Mouse (Mus musculus): Measurements from ENCODE around the gene Nek2. TPM values are rescaled to one million over a fixed set of nuclear protein-coding genes. Genes with fewer than 3 reads are reported as not detected.

The Nek2 gene
- polyA plus RNA-seq (2015; fragmentation: Nextera tagmentation; extraction: Ambion mirVana), result 27.2 and 29.4 TPM in 2 replicates

- Histone ChIP-seq H3K4me3 (ENCODE audit: low read depth, low read length) (peak within 1 kb of the TSS; percentile 96), H3K27me3 (ENCODE audit: control insufficient read depth, insufficient read depth, low read depth, low read length) (peaks cover 3% of the 10 kb centered on the region; the same call in 1 of the 2 replicates), H3K4me1 (ENCODE audit: control insufficient read depth, low read depth, low read length) (peaks cover 14% of the 10 kb centered on the region), H3K9ac (ENCODE audit: low read depth, low read length) (peak within 1 kb of the TSS; percentile 97), H3K36me3 (ENCODE audit: control insufficient read depth, insufficient read depth) (peaks cover 29% of the 10 kb centered on the region), H3K9me3 (replicated peaks; ENCODE audit: control insufficient read depth, low read length) (no peaks in the 10 kb centered on the region), H3K27ac (ENCODE audit: low read length) (peak within 1 kb of the TSS; percentile 93), H3K4me2 (ENCODE audit: low read depth, low read length) (peak within 1 kb of the TSS; percentile 89)
- ATAC-seq (ENCODE audit: low read depth), result peak; percentile 95
- under 1% methylated on average over 79 of the region's 79 CpGs for WGBS (ENCODE audit: insufficient replicate concordance)
Measured at GRCm38 (mm10) chr1:191821326-191822091, at the start of gene Nek2. Gene Nek2 (plus strand): TSS chr1:191821444.

- Histone ChIP-seq H3K27me3 (ENCODE audit: control insufficient read depth, insufficient read depth, low read depth, low read length) (no peaks in the 10 kb centered on the region), H3K9ac (ENCODE audit: low read depth, low read length) (no peak overlapping the region), H3K4me3 (ENCODE audit: low read depth, low read length) (no peak overlapping the region), H3K4me2 (ENCODE audit: low read depth, low read length) (no peak overlapping the region), H3K27ac (ENCODE audit: low read length) (no peak overlapping the region), H3K9me3 (replicated peaks; ENCODE audit: control insufficient read depth, low read length) (no peaks in the 10 kb centered on the region), H3K4me1 (ENCODE audit: control insufficient read depth, low read depth, low read length) (no peaks in the 10 kb centered on the region), H3K36me3 (ENCODE audit: control insufficient read depth, insufficient read depth) (peaks cover 5% of the 10 kb centered on the region)
- 63% methylated on average over 5 of the region's 5 CpGs for WGBS (ENCODE audit: insufficient replicate concordance)
- no peak for ATAC-seq (ENCODE audit: low read depth)
Measured at GRCm38 (mm10) chr1:191774106-191774505, 47.1 kb upstream of the Nek2 start.

- no peaks in the 10 kb centered on the region for H3K9me3 ChIP-seq (replicated peaks; ENCODE audit: control insufficient read depth, low read length)
- H3K4me1 ChIP-seq (ENCODE audit: control insufficient read depth, low read depth, low read length), result no peaks in the 10 kb centered on the region
- 63% methylated on average over 8 of the region's 8 CpGs for WGBS (ENCODE audit: insufficient replicate concordance)
- no peak overlapping the region for H3K4me3 ChIP-seq (ENCODE audit: low read depth, low read length)
- H3K27me3 ChIP-seq (ENCODE audit: control insufficient read depth, insufficient read depth, low read depth, low read length), result no peaks in the 10 kb centered on the region
- no peak overlapping the region for H3K4me2 ChIP-seq (ENCODE audit: low read depth, low read length)
- no peak overlapping the region for H3K27ac ChIP-seq (ENCODE audit: low read length)
- ATAC-seq (ENCODE audit: low read depth), result no peak
- H3K9ac ChIP-seq (ENCODE audit: low read depth, low read length), result no peak overlapping the region
- H3K36me3 ChIP-seq (ENCODE audit: control insufficient read depth, insufficient read depth), result peaks cover 5% of the 10 kb centered on the region
Measured at GRCm38 (mm10) chr1:191775116-191775515, 46.1 kb upstream of the Nek2 start.

GRCm38 (mm10) chr1:191777521-191777920 is 43.7 kb upstream of the Nek2 start:
- Histone ChIP-seq H3K27ac (ENCODE audit: low read length) (no peak overlapping the region), H3K36me3 (ENCODE audit: control insufficient read depth, insufficient read depth) (peaks cover 5% of the 10 kb centered on the region), H3K4me1 (ENCODE audit: control insufficient read depth, low read depth, low read length) (no peaks in the 10 kb centered on the region), H3K9me3 (replicated peaks; ENCODE audit: control insufficient read depth, low read length) (no peaks in the 10 kb centered on the region), H3K9ac (ENCODE audit: low read depth, low read length) (no peak overlapping the region), H3K27me3 (ENCODE audit: control insufficient read depth, insufficient read depth, low read depth, low read length) (no peaks in the 10 kb centered on the region), H3K4me3 (ENCODE audit: low read depth, low read length) (no peak overlapping the region), H3K4me2 (ENCODE audit: low read depth, low read length) (no peak overlapping the region)
- 65% methylated on average over 8 of the region's 8 CpGs for WGBS (ENCODE audit: insufficient replicate concordance)
- no peak for ATAC-seq (ENCODE audit: low read depth)

GRCm38 (mm10) chr1:191780470-191780869 is 40.8 kb upstream of the Nek2 start:
- H3K27me3 ChIP-seq (ENCODE audit: control insufficient read depth, insufficient read depth, low read depth, low read length), result no peaks in the 10 kb centered on the region
- H3K27ac ChIP-seq (ENCODE audit: low read length), result no peak overlapping the region
- WGBS (ENCODE audit: insufficient replicate concordance), result 74% methylated on average over 1 of the region's 1 CpGs
- H3K9ac ChIP-seq (ENCODE audit: low read depth, low read length), result no peak overlapping the region
- ATAC-seq (ENCODE audit: low read depth), result no peak
- H3K4me1 ChIP-seq (ENCODE audit: control insufficient read depth, low read depth, low read length), result no peaks in the 10 kb centered on the region
- H3K4me3 ChIP-seq (ENCODE audit: low read depth, low read length), result no peak overlapping the region
- H3K9me3 ChIP-seq (replicated peaks; ENCODE audit: control insufficient read depth, low read length), result no peaks in the 10 kb centered on the region
- H3K4me2 ChIP-seq (ENCODE audit: low read depth, low read length), result no peak overlapping the region
- 0 out of 2 replicates have a peak, but pooled peaks cover 2% of the 10 kb centered on the region for H3K36me3 ChIP-seq (ENCODE audit: control insufficient read depth, insufficient read depth)

- H3K4me2 ChIP-seq (ENCODE audit: low read depth, low read length), result no peak overlapping the region
Measured at GRCm38 (mm10) chr1:191785108-191785507, 36.1 kb upstream of the Nek2 start.

GRCm38 (mm10) chr1:191786255-191786654 is 35.0 kb upstream of the Nek2 start:
- Histone ChIP-seq H3K9me3 (replicated peaks; ENCODE audit: control insufficient read depth, low read length) (no peaks in the 10 kb centered on the region), H3K27ac (ENCODE audit: low read length) (no peak overlapping the region), H3K4me2 (ENCODE audit: low read depth, low read length) (no peak overlapping the region), H3K4me3 (ENCODE audit: low read depth, low read length) (no peak overlapping the region), H3K9ac (ENCODE audit: low read depth, low read length) (no peak overlapping the region), H3K4me1 (ENCODE audit: control insufficient read depth, low read depth, low read length) (no peaks in the 10 kb centered on the region), H3K27me3 (ENCODE audit: control insufficient read depth, insufficient read depth, low read depth, low read length) (no peaks in the 10 kb centered on the region), H3K36me3 (ENCODE audit: control insufficient read depth, insufficient read depth) (no peaks in the 10 kb centered on the region)
- 53% methylated on average over 6 of the region's 6 CpGs for WGBS (ENCODE audit: insufficient replicate concordance)
- no peak for ATAC-seq (ENCODE audit: low read depth)

More at GRCm38 (mm10) chr1:191785108-191785507, 36.1 kb upstream of the Nek2 start:
- no peaks in the 10 kb centered on the region for H3K9me3 ChIP-seq (replicated peaks; ENCODE audit: control insufficient read depth, low read length)
- H3K27ac ChIP-seq (ENCODE audit: low read length), result no peak overlapping the region
- WGBS (ENCODE audit: insufficient replicate concordance), result 65% methylated on average over 11 of the region's 11 CpGs
- H3K36me3 ChIP-seq (ENCODE audit: control insufficient read depth, insufficient read depth), result no peaks in the 10 kb centered on the region
- no peaks in the 10 kb centered on the region for H3K4me1 ChIP-seq (ENCODE audit: control insufficient read depth, low read depth, low read length)
- ATAC-seq (ENCODE audit: low read depth), result no peak
- no peak overlapping the region for H3K9ac ChIP-seq (ENCODE audit: low read depth, low read length)
- no peak overlapping the region for H3K4me3 ChIP-seq (ENCODE audit: low read depth, low read length)
- H3K27me3 ChIP-seq (ENCODE audit: control insufficient read depth, insufficient read depth, low read depth, low read length), result no peaks in the 10 kb centered on the region

GRCm38 (mm10) chr1:191787379-191787778 is 33.9 kb upstream of the Nek2 start:
- no peak for ATAC-seq (ENCODE audit: low read depth)
- Histone ChIP-seq H3K36me3 (ENCODE audit: control insufficient read depth, insufficient read depth) (no peaks in the 10 kb centered on the region), H3K4me3 (ENCODE audit: low read depth, low read length) (no peak overlapping the region), H3K4me2 (ENCODE audit: low read depth, low read length) (no peak overlapping the region), H3K27ac (ENCODE audit: low read length) (no peak overlapping the region), H3K27me3 (ENCODE audit: control insufficient read depth, insufficient read depth, low read depth, low read length) (no peaks in the 10 kb centered on the region), H3K4me1 (ENCODE audit: control insufficient read depth, low read depth, low read length) (no peaks in the 10 kb centered on the region), H3K9ac (ENCODE audit: low read depth, low read length) (no peak overlapping the region), H3K9me3 (replicated peaks; ENCODE audit: control insufficient read depth, low read length) (no peaks in the 10 kb centered on the region)
- WGBS (ENCODE audit: insufficient replicate concordance), result 34% methylated on average over 4 of the region's 4 CpGs

- ATAC-seq (ENCODE audit: low read depth), result no peak
- Histone ChIP-seq H3K27me3 (ENCODE audit: control insufficient read depth, insufficient read depth, low read depth, low read length) (no peaks in the 10 kb centered on the region), H3K4me1 (ENCODE audit: control insufficient read depth, low read depth, low read length) (no peaks in the 10 kb centered on the region), H3K9me3 (replicated peaks; ENCODE audit: control insufficient read depth, low read length) (no peaks in the 10 kb centered on the region), H3K4me3 (ENCODE audit: low read depth, low read length) (no peak overlapping the region), H3K4me2 (ENCODE audit: low read depth, low read length) (no peak overlapping the region), H3K36me3 (ENCODE audit: control insufficient read depth, insufficient read depth) (no peaks in the 10 kb centered on the region), H3K9ac (ENCODE audit: low read depth, low read length) (no peak overlapping the region), H3K27ac (ENCODE audit: low read length) (no peak overlapping the region)
- 59% methylated on average over 8 of the region's 8 CpGs for WGBS (ENCODE audit: insufficient replicate concordance)
Measured at GRCm38 (mm10) chr1:191792991-191793390, 28.3 kb upstream of the Nek2 start.
